Mouse (Mus musculus) mature B cell (primary cell): Measurements from ENCODE around the gene Shld1.

Source experiments
- in situ Hi-C: fragments of 300-500 bp; cut with MboI; formaldehyde crosslinking; loops from 2 replicates; pipeline ENCODE4 v1.14.3; 2019

Shld1 gene

DNA sequence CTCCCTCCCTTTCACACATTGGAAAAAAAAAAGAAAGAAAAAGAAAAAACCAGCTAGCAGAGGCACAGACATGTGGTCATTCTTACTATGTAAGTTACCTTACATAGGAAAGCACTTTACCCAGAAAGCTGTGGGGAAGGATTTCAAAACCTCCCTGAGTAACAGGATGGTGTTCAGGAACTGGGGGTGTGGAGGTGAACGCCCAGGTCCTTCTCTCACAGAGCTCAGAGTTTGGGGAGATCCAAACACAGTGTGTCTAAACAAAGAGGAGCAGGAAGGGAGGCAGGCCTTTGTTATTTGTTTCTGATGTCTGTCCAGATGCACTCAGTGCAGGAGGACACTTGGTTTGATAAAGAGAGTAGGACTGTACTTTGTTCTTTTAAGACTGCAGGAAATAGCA lies 5.6 kb downstream of the Shld1 start:
- in situ Hi-C loops, result no loop called here

DNA sequence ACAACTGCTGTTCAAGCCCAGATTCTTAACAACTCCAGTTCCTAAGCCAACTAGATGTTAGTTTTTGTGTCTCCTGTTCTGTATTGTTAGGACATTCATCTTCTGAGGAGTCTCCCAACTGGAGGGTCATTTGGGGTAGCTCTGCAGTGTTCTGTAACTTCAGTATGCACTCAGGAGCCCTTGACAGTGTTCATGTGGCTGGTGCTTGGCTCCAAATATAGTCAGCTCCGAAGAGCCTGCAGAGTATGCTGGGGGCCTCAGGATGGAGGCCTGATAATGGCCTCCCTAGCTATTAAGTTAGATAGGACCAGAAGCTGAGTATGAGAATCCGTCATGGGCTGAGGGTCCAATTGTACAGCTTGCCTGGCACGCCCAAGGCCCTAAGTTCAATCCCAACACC lies 7.2 kb downstream of the Shld1 start:
- in situ Hi-C loops, result no loop called here

DNA sequence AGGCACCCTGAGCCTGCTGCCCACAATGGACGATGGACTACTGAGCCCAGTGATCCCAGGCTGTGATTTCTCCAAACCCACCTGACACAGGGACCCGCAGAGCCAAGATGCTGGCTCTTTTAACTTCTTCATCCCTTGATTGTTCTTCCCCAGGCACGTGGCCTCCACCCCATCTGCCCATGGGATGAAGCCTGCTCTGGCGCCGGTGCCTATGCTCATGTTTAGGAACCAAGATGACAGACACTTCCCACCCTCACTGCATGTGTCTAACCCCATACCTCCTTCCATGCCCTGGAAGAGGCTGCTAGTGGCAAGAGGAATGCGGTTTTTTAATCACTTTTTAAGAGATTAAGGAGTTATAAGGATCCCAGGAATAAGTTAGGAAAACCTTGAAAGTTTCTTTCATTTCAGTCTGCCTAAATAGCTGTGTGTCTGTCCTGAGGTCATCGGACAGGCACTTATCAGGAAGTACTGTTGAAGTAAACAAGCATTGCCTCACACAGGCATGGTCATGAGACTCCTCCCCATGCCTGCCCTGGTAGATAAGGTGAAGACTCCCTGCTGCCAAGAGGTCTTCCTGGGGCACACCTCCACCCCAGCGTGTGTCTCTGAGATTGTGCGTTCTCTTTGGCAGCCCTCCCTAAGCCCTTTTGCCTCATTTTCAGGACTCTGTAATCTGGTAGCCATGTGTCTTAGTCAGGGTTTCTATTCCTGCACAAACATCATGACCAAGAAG lies 8.8 kb downstream of the Shld1 start:
- in situ Hi-C loops, result no loop called here

DNA sequence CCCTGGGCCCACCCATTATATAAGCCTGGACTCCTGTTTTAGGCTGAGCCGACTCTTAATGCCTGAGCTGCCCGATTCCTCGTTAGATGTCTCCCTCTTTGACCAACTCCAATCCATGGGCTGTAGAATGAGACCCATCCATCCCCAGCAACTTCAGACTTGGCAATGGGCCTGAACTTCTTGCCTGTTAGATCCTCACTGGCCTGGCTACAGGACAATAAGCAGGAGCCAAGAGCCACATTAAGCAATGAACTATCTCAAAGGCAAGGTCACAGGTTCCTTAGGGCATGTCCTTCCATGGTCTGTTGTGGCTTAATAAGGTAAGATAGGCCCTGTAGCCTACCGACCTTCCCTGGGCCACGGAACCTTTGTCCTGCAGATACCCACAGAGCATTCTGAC lies 9.8 kb downstream of the Shld1 start:
- in situ Hi-C loops, result no loop called here

DNA sequence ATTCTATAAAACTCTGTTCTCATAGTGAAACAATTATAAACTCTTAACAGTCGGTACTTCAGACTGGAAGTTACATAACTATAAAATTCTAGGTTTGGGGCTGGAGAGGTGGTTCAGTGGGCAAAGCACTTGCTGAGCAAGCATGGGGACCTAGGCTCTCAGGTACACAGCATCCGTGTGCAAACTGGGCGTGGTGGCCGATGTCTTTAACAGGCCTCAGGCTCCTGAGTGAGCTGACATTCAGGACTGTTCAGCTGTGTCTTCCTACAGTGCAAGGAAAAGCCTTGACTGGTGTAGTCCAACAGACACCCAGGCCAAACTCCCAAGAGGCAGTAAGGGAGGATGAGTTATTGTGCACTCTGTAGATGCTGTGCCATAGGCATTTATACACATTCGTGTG lies 10.5 kb downstream of the Shld1 start:
- in situ Hi-C loops, result no loop called here

DNA sequence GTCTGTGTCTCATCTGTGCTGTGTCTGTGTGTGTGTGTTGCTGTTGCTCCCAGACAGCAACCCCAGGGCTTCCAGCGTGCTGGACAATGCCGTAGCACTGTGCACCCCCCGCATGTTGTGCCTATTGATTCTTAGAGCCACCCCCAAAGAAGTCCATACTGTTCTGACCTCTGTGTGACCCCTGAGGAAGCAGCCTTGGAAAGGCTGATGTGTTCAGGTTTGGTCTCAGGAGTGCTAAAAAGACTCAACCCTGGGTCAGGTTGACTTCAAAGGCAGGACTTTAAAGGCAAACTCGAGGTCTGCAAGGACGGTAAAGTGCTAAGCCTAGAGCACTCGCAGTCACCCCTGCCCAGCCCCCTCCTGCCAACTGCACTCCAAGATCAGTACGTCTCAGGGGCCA lies 11.0 kb downstream of the Shld1 start:
- in situ Hi-C loops, result no loop called here

DNA sequence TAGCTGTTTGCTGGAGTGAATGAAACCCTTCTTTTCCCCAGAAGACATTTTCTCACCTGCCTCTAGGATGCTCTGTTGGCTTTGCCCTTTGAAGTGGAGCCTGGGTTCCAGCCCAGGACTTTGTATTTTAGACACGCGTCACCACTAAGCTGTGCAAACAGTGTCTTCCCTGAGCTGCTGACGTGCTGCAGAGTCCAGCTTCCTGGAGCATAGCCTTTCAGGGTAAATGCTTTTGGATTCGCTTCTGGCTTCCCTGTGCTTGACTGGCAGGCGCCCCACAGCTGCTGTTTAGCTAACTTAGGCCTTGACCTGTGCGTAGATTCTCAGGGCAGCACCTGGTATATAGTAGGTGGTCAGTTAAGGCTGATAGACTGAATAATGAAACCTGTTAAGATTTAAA lies 11.7 kb downstream of the Shld1 start:
- in situ Hi-C loops, result no loop called here

DNA sequence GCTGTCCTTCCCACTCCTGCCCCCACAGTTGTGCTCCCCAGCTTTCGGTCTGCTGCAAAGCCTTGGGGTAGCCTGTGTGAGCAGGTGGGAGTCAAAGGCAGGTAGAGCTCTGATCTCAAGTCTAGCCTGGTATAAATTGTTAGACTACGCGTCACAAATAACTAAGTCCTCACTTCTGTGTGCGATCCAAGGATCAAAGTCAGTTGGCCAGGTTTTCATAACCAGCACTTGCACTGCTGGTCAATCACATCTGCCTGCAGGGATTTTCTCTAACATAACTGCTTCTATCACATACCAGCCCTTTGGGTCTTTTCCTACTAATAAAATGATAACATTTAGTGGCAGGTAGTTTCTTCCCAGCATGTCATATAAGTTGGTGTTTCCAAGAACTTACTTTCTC lies 14.2 kb downstream of the Shld1 start:
- in situ Hi-C loops, result loop anchor here (5.0 to 25.0 kb wide), 3 partner anchors 129 to 389 kb away; no protein-coding TSS in a partner anchor

DNA sequence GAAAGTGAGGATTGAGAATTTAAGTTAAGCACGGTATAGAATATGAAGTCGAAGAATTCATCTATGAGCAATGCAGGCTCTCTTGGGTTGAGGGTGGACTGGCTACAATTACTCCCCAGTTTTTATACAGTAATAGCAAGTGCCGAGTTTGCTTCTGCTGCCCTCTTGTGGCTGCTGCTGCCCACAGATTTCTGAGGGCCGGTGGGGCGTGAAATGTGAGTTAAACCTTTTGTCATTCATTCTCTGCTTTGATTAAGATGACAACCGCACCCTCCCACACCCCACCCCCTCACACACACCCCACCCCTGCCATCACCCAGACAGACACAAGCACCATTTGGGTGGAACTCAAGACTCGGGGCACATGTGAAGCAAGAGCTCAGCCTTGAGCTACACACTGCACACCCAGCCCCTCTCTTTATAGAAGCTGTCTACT lies 14.7 kb downstream of the Shld1 start:
- in situ Hi-C loops, result loop anchor here (5.0 to 25.0 kb wide), 3 partner anchors 129 to 389 kb away; no protein-coding TSS in a partner anchor

DNA sequence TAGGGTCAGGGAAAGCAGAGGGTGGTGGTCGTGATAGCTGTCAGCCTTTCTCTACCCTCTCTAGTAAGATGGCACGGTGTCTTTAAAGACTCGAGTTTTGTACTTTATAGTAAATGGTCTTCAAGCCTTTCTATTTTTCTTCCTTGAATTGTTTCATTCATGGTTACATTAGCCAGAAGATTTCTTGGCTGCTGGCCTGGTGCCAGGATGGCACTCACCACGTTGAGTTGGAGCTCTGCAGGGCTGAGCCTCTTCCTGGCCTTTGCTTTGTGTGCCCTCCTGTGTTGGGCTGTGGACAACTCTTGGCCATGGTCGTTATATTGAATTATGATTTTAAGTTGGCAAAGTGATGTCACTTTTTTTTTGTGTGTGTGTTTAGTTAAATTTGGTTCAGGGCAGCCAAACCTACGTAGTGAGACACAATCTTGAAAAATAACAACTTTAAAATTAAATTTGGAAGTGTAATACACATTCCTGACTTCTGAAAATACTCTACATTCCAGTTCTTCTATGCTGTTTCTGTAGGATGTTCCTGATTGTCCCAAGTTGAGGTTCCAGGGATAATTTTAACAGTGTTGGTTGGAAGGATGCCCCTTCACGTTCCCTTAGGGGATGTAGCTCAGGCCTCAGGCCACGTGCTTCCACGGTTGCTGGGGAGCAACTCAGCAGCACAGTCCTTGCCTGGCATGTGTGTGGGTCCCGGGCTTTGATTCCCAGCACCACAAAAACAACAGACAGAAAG lies 18.7 kb downstream of the Shld1 start:
- in situ Hi-C loops, result loop anchor here (25.0 kb wide), 1 partner anchor 393 kb away; no protein-coding TSS in a partner anchor

DNA sequence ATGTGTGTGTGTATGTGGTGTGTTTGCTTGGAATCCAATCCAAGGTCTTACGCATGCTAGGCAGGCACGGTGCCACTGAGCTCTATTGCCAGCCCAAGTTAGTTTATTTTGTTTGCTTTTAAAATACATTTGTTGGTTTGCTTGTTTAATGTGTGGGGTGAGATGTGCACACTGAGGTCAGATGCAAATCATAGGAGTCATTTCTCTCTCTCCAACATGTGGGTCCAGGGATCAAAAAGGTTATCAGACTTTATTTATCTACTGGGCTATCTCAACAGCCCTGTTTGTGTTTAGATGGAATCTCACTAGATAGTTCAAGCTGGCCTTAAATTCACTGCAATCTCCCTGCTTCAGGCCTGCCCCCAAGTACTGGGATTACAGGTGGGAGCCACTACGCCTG lies 19.6 kb downstream of the Shld1 start:
- in situ Hi-C loops, result loop anchor here (25.0 kb wide), 1 partner anchor 394 kb away; no protein-coding TSS in a partner anchor

DNA sequence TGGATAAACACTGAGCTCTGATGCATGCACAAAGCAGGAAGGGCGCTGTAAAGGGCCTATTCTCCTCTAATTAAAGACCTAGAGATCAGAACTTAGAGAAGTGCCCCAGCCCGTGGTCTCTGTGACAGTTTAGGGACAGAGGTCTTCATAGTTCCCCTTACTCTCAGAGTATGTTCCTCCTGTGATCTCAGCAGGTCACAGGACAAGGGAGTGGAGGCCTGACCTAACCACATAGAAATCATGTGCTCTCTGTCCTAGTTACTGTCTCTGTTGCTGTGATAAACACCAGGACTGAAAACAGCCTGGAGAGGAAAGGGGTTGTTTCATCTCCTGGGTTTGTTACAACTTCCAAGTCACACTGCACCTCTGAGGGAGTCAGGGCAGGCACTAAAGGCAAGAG lies 23.8 kb downstream of the Shld1 start:
- in situ Hi-C loops, result loop anchor here (25.0 kb wide), 1 partner anchor 398 kb away; no protein-coding TSS in a partner anchor

DNA sequence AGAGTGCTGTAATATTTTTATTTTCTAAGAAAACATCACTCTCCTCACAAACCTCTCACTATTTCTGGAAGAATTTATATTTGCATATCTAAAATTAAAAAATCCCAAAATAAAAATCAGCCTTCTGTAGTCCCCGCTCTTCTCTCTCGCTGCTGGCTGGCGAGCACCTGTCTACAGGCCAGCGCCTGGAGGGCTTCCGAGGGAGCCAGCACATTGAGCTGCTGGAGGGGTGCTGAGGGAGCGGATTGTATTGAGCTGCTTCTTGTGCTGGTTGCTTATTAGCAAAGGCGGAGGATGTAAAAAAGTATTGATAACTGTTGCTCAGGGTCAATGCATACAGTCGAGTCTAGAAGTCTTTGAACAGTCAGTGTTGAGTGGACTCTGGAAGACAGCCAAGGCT lies 25.3 kb downstream of the Shld1 start:
- in situ Hi-C loops, result loop anchor here (25.0 kb wide), 1 partner anchor 400 kb away; no protein-coding TSS in a partner anchor

DNA sequence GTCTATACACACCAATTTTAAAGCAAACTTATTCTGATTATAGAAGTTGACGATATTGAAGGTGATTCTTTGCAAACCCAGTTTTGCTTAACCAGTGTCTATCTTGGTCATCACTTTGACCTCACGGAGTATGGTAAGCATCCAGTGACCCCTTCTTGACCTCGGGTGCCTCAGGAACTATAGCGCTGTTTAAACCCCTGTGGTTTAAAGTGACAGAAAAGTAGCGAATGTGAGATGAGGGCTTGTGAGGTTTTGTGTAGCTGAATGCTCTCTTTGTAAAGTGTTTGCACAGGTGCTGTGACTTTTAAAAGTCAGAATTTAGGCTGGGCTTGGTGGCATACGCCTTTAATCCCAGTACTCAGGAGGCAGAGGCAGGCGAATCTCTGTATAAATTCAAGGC lies 27.8 kb downstream of the Shld1 start:
- in situ Hi-C loops, result loop anchor here (25.0 kb wide), 1 partner anchor 402 kb away; no protein-coding TSS in a partner anchor

DNA sequence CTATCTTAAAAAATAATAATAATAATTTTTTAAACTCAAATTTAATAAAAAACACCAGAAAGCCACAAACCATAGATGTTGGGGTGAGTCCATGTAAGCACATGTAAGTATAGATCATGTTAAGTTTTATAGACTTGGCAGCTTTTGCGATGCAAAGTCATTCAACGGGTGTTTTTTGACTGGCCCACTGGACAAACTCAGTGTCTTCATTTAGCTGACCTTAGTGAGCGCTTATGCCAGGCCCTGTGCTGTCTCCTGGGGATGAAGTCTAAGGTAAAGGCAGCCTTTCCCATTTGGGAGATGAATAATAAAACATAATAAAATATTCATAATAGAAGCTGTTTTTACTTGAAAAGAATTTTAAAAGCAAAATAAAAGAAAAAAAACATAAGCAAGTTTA lies 28.2 kb downstream of the Shld1 start:
- in situ Hi-C loops, result loop anchor here (25.0 kb wide), 1 partner anchor 403 kb away; no protein-coding TSS in a partner anchor

DNA sequence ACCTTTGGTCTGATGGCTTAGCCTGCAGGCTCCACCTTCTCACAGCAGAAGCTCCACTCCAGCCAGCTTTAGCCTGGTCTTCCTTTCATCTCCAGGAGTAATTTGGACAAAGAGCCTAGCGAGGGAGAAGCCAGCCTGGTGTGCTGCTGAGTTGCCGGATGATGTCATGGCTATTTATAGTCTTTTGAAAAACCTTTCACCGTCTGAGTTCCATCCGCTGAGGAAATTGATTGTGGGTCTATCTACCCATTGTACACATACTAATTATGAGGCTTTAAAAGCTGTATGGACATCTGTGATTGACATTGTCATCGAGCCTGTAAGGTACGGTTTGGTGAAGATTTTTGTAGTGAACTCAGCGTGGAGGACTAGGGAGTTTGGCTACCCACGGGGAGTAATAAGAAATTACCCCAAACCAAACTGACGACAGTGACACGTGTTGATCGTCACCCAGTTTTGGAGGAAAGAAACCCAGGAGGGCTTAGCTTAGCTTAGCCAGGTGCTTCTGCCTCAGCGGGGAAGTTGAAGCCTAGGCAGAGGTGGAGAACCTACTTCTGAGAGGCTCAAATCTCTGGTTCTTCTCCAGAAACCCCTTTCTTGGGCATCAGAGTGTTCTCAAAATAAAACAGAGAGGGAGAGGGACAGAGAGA lies 28.8 kb downstream of the Shld1 start:
- in situ Hi-C loops, result loop anchor here (25.0 kb wide), 1 partner anchor 403 kb away; no protein-coding TSS in a partner anchor

DNA sequence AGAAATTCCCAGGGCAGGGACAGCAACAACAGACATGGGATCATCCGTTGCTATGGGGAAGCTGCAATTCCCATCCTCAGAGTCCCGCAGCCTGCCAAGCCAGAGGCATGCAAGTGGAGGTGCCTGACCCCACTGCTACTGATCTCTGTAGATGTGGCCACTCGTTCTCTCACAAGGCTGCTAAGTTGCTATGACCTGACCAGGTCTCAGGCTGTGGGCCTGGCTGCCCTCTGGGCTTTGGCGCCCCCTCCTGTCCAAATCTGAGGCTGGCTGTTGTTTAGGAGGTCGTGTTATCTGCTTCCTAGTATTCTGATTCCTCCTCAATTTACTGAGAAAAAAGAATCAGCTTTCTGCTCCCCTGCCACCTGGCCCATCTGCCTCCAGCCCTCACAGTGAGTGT lies 29.4 kb downstream of the Shld1 start:
- in situ Hi-C loops, result loop anchor here (25.0 kb wide), 1 partner anchor 404 kb away; no protein-coding TSS in a partner anchor

DNA sequence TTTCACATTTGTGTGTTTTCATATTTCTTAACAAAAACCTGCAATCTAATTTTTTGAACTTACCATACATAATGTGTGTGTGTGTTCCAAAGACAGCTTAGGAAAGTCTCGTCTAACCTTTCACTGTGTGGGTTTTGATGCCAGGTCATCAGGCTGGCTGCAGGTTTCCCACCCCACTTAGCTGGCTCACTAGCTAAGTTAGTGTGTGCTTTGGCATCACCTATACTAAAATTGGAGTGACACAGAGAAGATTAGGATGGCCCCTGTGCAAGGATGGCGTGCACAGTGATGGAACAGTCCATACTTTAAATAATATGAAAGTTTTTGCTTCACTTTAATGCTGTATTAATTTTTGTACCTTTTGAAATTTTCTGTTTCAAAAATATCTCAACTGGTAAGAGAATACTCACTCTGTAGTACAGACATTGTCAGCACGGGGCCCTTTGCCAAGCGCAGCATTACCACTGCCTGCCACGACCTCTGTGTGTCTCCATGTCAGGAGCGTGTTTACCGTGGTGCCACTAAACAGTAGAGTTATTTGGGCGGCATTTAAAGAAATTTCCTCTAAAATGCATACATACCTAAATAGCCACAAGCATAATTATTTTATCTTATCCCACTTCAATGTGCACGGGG lies 30.3 kb downstream of the Shld1 start:
- in situ Hi-C loops, result loop anchor here (25.0 kb wide), 1 partner anchor 405 kb away; no protein-coding TSS in a partner anchor

DNA sequence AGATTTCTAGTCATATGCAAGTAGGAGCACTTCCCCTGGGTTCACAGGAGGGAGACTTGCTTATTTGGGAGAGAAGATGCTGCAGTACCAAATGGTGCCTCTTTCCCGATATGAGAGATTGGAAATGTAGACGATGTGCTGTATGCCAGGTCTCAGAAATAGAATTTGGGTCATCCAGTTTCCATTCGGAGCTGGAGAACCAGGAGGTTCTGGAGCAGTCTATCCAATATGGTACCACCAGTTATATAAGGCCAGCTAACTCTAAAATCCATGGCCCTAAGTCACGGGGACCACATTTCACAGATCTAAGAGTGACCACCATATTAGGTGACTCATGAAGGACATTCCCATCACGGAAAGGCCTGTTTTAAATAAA lies 30.8 kb downstream of the Shld1 start:
- in situ Hi-C loops, result loop anchor here (25.0 kb wide), 1 partner anchor 405 kb away; no protein-coding TSS in a partner anchor

DNA sequence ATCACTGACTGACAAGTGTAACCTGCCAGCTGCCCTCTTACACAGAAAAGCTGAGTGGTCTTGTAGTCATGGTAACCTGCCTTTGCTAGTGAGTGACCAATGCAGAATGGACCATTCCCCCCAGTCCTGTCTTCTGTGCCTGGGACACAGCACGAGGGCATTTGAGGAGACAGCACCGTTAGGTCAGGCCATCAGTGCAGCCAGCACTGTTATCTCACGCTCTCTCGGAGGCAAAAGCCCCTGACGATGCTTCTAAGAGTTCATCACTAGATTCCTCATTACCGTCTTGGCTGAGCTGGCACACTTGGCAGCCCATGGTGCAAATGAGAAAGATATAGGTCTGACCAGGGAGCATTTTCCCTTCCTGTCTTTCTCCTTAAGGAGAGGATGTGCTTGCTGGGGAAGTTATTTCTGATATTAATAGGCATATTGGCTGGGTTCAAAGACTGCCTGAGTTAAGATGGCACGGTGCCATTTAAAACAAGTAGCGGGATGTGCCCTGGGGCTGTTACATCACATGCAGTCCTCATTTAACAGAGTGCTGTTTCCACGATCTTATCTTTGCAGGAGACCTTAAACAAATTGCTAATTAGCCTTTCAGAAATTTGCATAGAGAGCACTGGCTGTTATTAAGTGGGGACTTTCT lies 34.3 kb downstream of the Shld1 start:
- in situ Hi-C loops, result loop anchor here (25.0 kb wide), 1 partner anchor 409 kb away; no protein-coding TSS in a partner anchor

DNA sequence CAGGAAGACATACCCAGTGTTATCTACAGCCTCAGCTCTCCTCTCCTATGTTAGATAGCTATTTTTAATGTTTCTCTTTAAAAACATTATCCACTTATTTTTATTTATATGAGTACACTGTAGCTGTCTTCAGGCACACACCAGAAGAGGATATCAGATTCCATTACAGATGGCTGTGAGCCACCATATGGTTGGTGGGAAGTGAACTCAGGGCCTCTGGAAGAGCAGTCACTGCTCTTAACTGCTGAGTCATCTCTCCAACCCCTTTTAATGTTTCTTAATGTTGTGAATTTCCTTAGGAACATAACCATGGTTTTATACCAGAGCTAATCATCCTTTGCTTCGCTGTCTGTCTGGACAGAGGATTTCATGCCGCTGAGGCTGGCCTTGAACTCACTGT lies 35.1 kb downstream of the Shld1 start:
- in situ Hi-C loops, result loop anchor here (25.0 kb wide), 1 partner anchor 410 kb away; no protein-coding TSS in a partner anchor
